Mouse (Mus musculus) lung, adult 18-20 months (tissue): ENCODE measurements around the gene Tex44.

Experiments used
- DNase-seq, 2 experiments: peaks; one replicate each; pipeline ENCODE4 v3.0.0; 2022; ENCODE audit warnings: mixed read lengths in 2 of 2

Tex44 gene

GRCm38 (mm10) chr1:86424336-86424735 lies 1.8 kb upstream of the Tex44 start:
- no peak for DNase-seq

- no peak for DNase-seq
These were observed 1.1 kb upstream of the Tex44 start for GRCm38 (mm10) chr1:86424835-86425547.

- DNase-seq: peak; percentile 76 to 79
These were observed 3.9 kb downstream of the Tex44 start for GRCm38 (mm10) chr1:86430056-86430455.

GRCm38 (mm10) chr1:86432778-86433177 lies 6.6 kb downstream of the Tex44 start:
- no peak for DNase-seq

GRCm38 (mm10) chr1:86433359-86433758 lies 7.2 kb downstream of the Tex44 start:
- no peak for DNase-seq

GRCm38 (mm10) chr1:86434001-86434400 lies 7.9 kb downstream of the Tex44 start:
- DNase-seq: peak; percentile 74 to 83

GRCm38 (mm10) chr1:86434439-86435201 lies 8.5 kb downstream of the Tex44 start:
- DNase-seq: peak; percentile 99 to 100

- peak; percentile 74 to 86 for DNase-seq
These were observed 9.2 kb downstream of the Tex44 start for GRCm38 (mm10) chr1:86435302-86435821.

GRCm38 (mm10) chr1:86437219-86438013 lies 11.3 kb downstream of the Tex44 start:
- DNase-seq: peak in 1 of 2 experiments; percentile 45

- no peak for DNase-seq
These were observed 11.8 kb downstream of the Tex44 start for GRCm38 (mm10) chr1:86438014-86438319.

- no peak for DNase-seq
These were observed 12.4 kb downstream of the Tex44 start for GRCm38 (mm10) chr1:86438501-86438900.

- DNase-seq: peak in 1 of 2 experiments; percentile 36
These were observed 13.5 kb downstream of the Tex44 start for GRCm38 (mm10) chr1:86439487-86440170.

- peak; percentile 93 to 95 for DNase-seq
These were observed 14.2 kb downstream of the Tex44 start for GRCm38 (mm10) chr1:86440171-86440886.

GRCm38 (mm10) chr1:86440887-86441723 lies 15.0 kb downstream of the Tex44 start:
- DNase-seq: peak; percentile 71 to 72

GRCm38 (mm10) chr1:86441724-86441979 lies 15.5 kb downstream of the Tex44 start:
- DNase-seq: no peak

- DNase-seq: peak; percentile 88 to 91
These were observed 16.1 kb downstream of the Tex44 start for GRCm38 (mm10) chr1:86441980-86442831.

GRCm38 (mm10) chr1:86442832-86443231 lies 16.7 kb downstream of the Tex44 start:
- no peak for DNase-seq

GRCm38 (mm10) chr1:86443386-86444172 lies 17.4 kb downstream of the Tex44 start:
- no peak for DNase-seq

GRCm38 (mm10) chr1:86447596-86448171 lies 21.6 kb downstream of the Tex44 start:
- DNase-seq: peak; percentile 56 to 70
